Mouse (Mus musculus): ENCODE data around the gene Acsl1. TPM values are rescaled to one million over a fixed set of nuclear protein-coding genes. Genes with fewer than 3 reads are reported as not detected.

Gene Acsl1
- polyA plus RNA-seq, 1 experiment from 2014 or later, result 24.8 TPM

DNA sequence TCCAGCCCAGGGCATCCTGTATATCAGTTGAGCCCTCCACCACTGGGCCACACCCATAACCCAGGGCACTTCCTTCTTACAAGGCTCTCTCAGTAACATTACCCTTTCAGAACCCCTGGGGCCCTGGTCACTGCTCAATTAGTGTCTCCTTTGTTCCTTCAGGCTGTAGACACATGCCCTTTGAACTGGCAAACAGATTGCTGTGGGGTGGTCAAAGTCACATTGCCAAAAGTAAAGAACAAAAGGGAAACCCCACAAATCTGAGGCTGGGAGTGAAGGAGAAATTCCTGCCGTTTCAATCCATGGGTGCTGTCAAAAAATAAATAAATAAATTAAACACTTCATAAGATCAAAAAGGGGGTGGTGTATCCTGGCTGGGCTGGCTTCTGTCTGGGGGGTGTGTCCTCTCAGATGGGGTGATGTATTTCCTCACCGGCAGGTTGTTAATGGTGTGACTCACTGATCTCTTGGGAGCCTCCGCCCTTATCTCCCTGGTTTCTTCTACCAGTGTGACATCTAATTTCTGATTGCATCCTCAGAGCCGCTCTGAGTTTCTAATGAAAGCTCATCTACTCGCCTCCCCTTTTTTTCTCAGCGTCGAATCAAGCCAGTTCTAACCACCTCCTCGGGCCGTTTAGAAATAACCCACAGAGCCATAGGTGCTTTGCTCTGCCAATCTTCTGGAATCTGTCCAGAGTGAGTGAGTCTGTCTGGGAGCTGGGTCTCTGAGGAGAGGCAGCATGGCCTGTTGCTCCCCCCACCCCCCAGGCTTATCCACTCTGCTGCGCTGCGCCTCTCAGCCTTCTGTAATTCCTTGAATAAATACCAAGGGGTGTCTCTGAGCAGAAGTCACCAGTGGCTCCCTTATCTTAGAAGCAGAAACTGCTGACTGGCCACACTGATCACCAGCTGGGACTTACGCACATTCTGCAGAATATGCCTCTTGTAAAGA, 24.6 kb upstream of the Acsl1 start:
- Histone ChIP-seq H3K4me3 (ENCODE audit: low read depth, low read length) (no peak overlapping the region), H3K27me3 (replicated peaks; ENCODE audit: control insufficient read depth, insufficient read depth, low read length) (no peaks in the 10 kb centered on the region), H3K9ac (ENCODE audit: low read length) (no peak overlapping the region), H3K4me1 (replicated peaks; ENCODE audit: control insufficient read depth, insufficient read depth, low read length) (0 out of 2 replicates have a peak, but pooled peaks cover 3% of the 10 kb centered on the region), H3K27ac (ENCODE audit: low read depth) (peak overlapping the region; percentile 81), H3K36me3 (ENCODE audit: control insufficient read depth, insufficient read depth, low read length) (no peaks in the 10 kb centered on the region), H3K4me2 (ENCODE audit: low read length) (peak overlapping the region; percentile 1; the same call in 1 of the 2 replicates), H3K9me3 (ENCODE audit: control insufficient read depth, low read length) (no peaks in the 10 kb centered on the region)
- ATAC-seq (replicated peaks; ENCODE audit: low FRiP score, low TSS enrichment, low read depth) (peak; percentile 88), DNase-seq (ENCODE audit: low spot score) (peak; percentile 71)
- WGBS, result 25% methylated on average over 12 of the region's 12 CpGs

GRCm38 (mm10) chr8:46447334-46447733, 23.5 kb upstream of the Acsl1 start:
- no peak for DNase-seq (ENCODE audit: low spot score)
- H3K27ac ChIP-seq (ENCODE audit: low read depth), result peak overlapping the region; percentile 81
- H3K27me3 ChIP-seq (replicated peaks; ENCODE audit: control insufficient read depth, insufficient read depth, low read length), result no peaks in the 10 kb centered on the region
- no peak overlapping the region for H3K9ac ChIP-seq (ENCODE audit: low read length)
- H3K36me3 ChIP-seq (ENCODE audit: control insufficient read depth, insufficient read depth, low read length), result no peaks in the 10 kb centered on the region
- 73% methylated on average over 6 of the region's 6 CpGs for WGBS
- ATAC-seq (replicated peaks; ENCODE audit: low FRiP score, low TSS enrichment, low read depth), result peak; percentile 83
- no peak overlapping the region; the same call in 1 of the 2 replicates for H3K4me2 ChIP-seq (ENCODE audit: low read length)
- 0 out of 2 replicates have a peak, but pooled peaks cover 3% of the 10 kb centered on the region for H3K4me1 ChIP-seq (replicated peaks; ENCODE audit: control insufficient read depth, insufficient read depth, low read length)
- H3K4me3 ChIP-seq (ENCODE audit: low read depth, low read length), result no peak overlapping the region
- no peaks in the 10 kb centered on the region for H3K9me3 ChIP-seq (ENCODE audit: control insufficient read depth, low read length)

- 0 out of 2 replicates have a peak, but pooled peaks cover 3% of the 10 kb centered on the region for H3K4me1 ChIP-seq (replicated peaks; ENCODE audit: control insufficient read depth, insufficient read depth, low read length)
- no peak overlapping the region for H3K27ac ChIP-seq (ENCODE audit: low read depth)
- no peak for DNase-seq (ENCODE audit: low spot score)
- ATAC-seq (replicated peaks; ENCODE audit: low FRiP score, low TSS enrichment, low read depth), result no peak
- H3K4me3 ChIP-seq (ENCODE audit: low read depth, low read length), result no peak overlapping the region
- H3K9ac ChIP-seq (ENCODE audit: low read length), result no peak overlapping the region
- no peak overlapping the region for H3K4me2 ChIP-seq (ENCODE audit: low read length)
- no peaks in the 10 kb centered on the region for H3K9me3 ChIP-seq (ENCODE audit: control insufficient read depth, low read length)
- 81% methylated on average over 5 of the region's 5 CpGs for WGBS
- H3K27me3 ChIP-seq (replicated peaks; ENCODE audit: control insufficient read depth, insufficient read depth, low read length), result no peaks in the 10 kb centered on the region
- no peaks in the 10 kb centered on the region for H3K36me3 ChIP-seq (ENCODE audit: control insufficient read depth, insufficient read depth, low read length)
These were observed 22.2 kb upstream of the Acsl1 start for GRCm38 (mm10) chr8:46448606-46449005.

GRCm38 (mm10) chr8:46449063-46449462, 21.8 kb upstream of the Acsl1 start:
- Histone ChIP-seq H3K27me3 (replicated peaks; ENCODE audit: control insufficient read depth, insufficient read depth, low read length) (no peaks in the 10 kb centered on the region), H3K4me2 (ENCODE audit: low read length) (no peak overlapping the region), H3K9ac (ENCODE audit: low read length) (no peak overlapping the region), H3K36me3 (ENCODE audit: control insufficient read depth, insufficient read depth, low read length) (no peaks in the 10 kb centered on the region), H3K27ac (ENCODE audit: low read depth) (no peak overlapping the region), H3K4me3 (ENCODE audit: low read depth, low read length) (no peak overlapping the region), H3K4me1 (replicated peaks; ENCODE audit: control insufficient read depth, insufficient read depth, low read length) (0 out of 2 replicates have a peak, but pooled peaks cover 3% of the 10 kb centered on the region), H3K9me3 (ENCODE audit: control insufficient read depth, low read length) (no peaks in the 10 kb centered on the region; the same call in 1 of the 2 replicates)
- DNase-seq (ENCODE audit: low spot score) (no peak), ATAC-seq (replicated peaks; ENCODE audit: low FRiP score, low TSS enrichment, low read depth) (no peak)
- WGBS, result 83% methylated on average over 4 of the region's 4 CpGs

DNA sequence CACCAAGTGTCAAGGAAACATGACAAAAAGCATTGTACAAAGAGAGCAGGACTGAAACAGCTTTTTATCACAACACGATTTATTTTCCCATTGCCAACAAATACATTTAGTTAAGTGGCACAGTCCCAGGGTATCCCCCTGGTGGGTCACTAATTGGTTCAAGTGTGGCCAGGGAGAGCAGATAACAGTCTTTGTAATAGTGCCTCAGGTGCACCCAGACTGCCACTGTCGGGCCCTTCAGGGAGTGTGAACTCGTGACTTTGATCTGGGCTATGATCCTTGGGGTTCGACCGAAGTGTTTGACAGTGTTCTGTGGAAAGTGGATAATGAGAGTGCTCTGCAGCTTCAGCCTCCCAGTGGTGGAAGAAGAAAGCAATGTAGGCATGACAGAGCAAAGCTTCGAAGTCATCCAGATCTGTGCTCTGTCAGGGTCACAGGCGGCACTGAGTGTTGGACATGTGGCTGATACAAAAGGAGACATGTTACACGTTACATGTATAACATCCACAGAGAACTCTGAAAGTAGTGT, 21.1 kb upstream of the Acsl1 start:
- Histone ChIP-seq H3K36me3 (ENCODE audit: control insufficient read depth, insufficient read depth, low read length) (no peaks in the 10 kb centered on the region), H3K4me2 (ENCODE audit: low read length) (no peak overlapping the region), H3K27ac (ENCODE audit: low read depth) (no peak overlapping the region), H3K9ac (ENCODE audit: low read length) (no peak overlapping the region), H3K27me3 (replicated peaks; ENCODE audit: control insufficient read depth, insufficient read depth, low read length) (no peaks in the 10 kb centered on the region), H3K4me1 (replicated peaks; ENCODE audit: control insufficient read depth, insufficient read depth, low read length) (0 out of 2 replicates have a peak, but pooled peaks cover 3% of the 10 kb centered on the region), H3K9me3 (ENCODE audit: control insufficient read depth, low read length) (peaks cover 6% of the 10 kb centered on the region), H3K4me3 (ENCODE audit: low read depth, low read length) (no peak overlapping the region)
- 66% methylated on average over 8 of the region's 8 CpGs for WGBS
- ATAC-seq (replicated peaks; ENCODE audit: low FRiP score, low TSS enrichment, low read depth) (no peak), DNase-seq (ENCODE audit: low spot score) (no peak)

GRCm38 (mm10) chr8:46458215-46458811, 12.5 kb upstream of the Acsl1 start:
- Histone ChIP-seq H3K9me3 (ENCODE audit: control insufficient read depth, low read length) (peaks cover 6% of the 10 kb centered on the region), H3K4me3 (ENCODE audit: low read depth, low read length) (no peak overlapping the region), H3K9ac (ENCODE audit: low read length) (no peak overlapping the region), H3K4me1 (replicated peaks; ENCODE audit: control insufficient read depth, insufficient read depth, low read length) (no peaks in the 10 kb centered on the region), H3K27ac (ENCODE audit: low read depth) (no peak overlapping the region), H3K27me3 (replicated peaks; ENCODE audit: control insufficient read depth, insufficient read depth, low read length) (no peaks in the 10 kb centered on the region), H3K4me2 (ENCODE audit: low read length) (no peak overlapping the region), H3K36me3 (ENCODE audit: control insufficient read depth, insufficient read depth, low read length) (no peaks in the 10 kb centered on the region)
- WGBS, result 27% methylated on average over 6 of the region's 6 CpGs
- no peak for DNase-seq (ENCODE audit: low spot score)
- ATAC-seq (replicated peaks; ENCODE audit: low FRiP score, low TSS enrichment, low read depth), result no peak

GRCm38 (mm10) chr8:46468400-46468799, 2.4 kb upstream of the Acsl1 start:
- Histone ChIP-seq H3K4me1 (replicated peaks; ENCODE audit: control insufficient read depth, insufficient read depth, low read length) (0 out of 2 replicates have a peak, but pooled peaks cover 3% of the 10 kb centered on the region), H3K36me3 (ENCODE audit: control insufficient read depth, insufficient read depth, low read length) (no peaks in the 10 kb centered on the region), H3K27ac (ENCODE audit: low read depth) (no peak overlapping the region), H3K9me3 (ENCODE audit: control insufficient read depth, low read length) (no peaks in the 10 kb centered on the region), H3K27me3 (replicated peaks; ENCODE audit: control insufficient read depth, insufficient read depth, low read length) (no peaks in the 10 kb centered on the region), H3K9ac (ENCODE audit: low read length) (no peak overlapping the region), H3K4me2 (ENCODE audit: low read length) (no peak overlapping the region), H3K4me3 (ENCODE audit: low read depth, low read length) (no peak overlapping the region)
- no peak for ATAC-seq (replicated peaks; ENCODE audit: low FRiP score, low TSS enrichment, low read depth)
- 82% methylated on average over 2 of the region's 2 CpGs for WGBS
- DNase-seq (ENCODE audit: low spot score), result no peak

DNA sequence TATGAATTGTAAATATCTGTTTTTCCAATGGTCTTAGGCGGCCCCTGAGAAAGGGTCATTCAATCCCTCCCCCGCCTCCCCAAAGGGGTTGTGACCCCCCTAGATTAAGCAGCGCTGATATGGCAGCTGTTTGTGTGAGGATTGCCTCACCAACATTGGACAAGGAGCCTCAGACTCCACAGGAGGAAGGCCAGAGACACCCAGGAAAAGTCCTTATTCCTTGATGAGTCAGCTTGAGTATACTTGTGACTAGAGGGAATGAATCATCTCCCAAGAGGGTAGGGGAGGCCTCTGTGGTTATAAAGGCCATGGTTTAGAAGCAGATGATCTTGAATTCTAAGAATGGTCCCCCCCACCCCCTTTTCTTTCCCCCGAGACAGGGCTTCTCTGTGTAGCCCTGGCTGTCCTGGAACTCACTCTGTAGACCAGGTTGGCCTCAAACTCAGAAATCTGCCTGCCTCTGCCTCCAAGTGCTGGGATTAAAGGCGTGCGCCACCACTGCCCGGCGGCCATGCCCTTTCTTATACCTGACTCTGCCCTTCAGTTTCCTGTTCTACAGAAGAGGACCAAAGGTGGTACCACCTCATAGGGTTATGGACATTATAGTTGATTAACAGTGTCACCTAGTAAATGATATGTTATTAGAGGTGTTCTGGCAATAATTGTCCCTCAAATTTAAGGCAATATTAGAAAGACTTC, 1.6 kb upstream of the Acsl1 start:
- 93% methylated on average over 8 of the region's 8 CpGs for WGBS
- H3K36me3 ChIP-seq (ENCODE audit: control insufficient read depth, insufficient read depth, low read length), result no peaks in the 10 kb centered on the region

More for the DNA sequence above, 1.6 kb upstream of the Acsl1 start:
- Histone ChIP-seq H3K4me2 (ENCODE audit: low read length) (no peak overlapping the region), H3K9me3 (ENCODE audit: control insufficient read depth, low read length) (no peaks in the 10 kb centered on the region), H3K9ac (ENCODE audit: low read length) (no peak overlapping the region), H3K27ac (ENCODE audit: low read depth) (no peak overlapping the region), H3K27me3 (replicated peaks; ENCODE audit: control insufficient read depth, insufficient read depth, low read length) (no peaks in the 10 kb centered on the region), H3K4me1 (replicated peaks; ENCODE audit: control insufficient read depth, insufficient read depth, low read length) (0 out of 2 replicates have a peak, but pooled peaks cover 3% of the 10 kb centered on the region), H3K4me3 (ENCODE audit: low read depth, low read length) (no peak overlapping the region)
- DNase-seq (ENCODE audit: low spot score), result no peak
- ATAC-seq (replicated peaks; ENCODE audit: low FRiP score, low TSS enrichment, low read depth), result no peak
